Mouse (Mus musculus) adrenal gland (tissue): ENCODE data around the gene Camta1.

Experiments
- intact Hi-C: fragments of 180-260 bp; cut with DNase I; formaldehyde crosslinking; loops from one replicate; pipeline ENCODE4 v1.15.1; 2025

Camta1 gene

GRCm38 (mm10) chr4:151302195-151303126 lies 559.2 kb downstream of the Camta1 start:
- intact Hi-C loops, result loop anchor here (2.0 kb wide), 1 partner anchor 146 kb away; no protein-coding TSS in a partner anchor

GRCm38 (mm10) chr4:151301337-151301736 lies 560.3 kb downstream of the Camta1 start:
- intact Hi-C loops, result no loop called here

DNA sequence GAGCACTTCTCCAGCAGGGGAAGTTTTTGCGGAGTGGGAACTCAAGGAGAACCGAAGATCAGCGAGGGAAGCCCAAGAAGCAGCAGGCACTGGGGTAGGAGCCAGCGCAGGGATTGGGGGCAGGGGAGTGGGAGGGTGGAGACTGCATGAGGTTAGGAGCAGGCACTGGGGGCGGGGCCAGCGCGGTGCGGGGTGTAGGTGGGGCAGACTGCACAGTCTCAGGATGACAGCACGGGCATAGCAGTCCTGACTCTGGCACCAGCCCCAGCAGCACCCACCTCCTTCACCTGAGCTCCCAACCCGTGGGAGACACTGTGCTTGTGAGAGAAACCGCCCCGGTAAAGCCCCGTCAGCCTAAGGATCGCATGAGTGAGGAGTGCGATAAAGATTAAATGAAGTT lies 561.0 kb downstream of the Camta1 start:
- intact Hi-C loops, result no loop called here

GRCm38 (mm10) chr4:151295515-151296203 lies 566.0 kb downstream of the Camta1 start:
- intact Hi-C loops, result no loop called here

GRCm38 (mm10) chr4:151288893-151289585 lies 572.6 kb downstream of the Camta1 start:
- intact Hi-C loops, result no loop called here

DNA sequence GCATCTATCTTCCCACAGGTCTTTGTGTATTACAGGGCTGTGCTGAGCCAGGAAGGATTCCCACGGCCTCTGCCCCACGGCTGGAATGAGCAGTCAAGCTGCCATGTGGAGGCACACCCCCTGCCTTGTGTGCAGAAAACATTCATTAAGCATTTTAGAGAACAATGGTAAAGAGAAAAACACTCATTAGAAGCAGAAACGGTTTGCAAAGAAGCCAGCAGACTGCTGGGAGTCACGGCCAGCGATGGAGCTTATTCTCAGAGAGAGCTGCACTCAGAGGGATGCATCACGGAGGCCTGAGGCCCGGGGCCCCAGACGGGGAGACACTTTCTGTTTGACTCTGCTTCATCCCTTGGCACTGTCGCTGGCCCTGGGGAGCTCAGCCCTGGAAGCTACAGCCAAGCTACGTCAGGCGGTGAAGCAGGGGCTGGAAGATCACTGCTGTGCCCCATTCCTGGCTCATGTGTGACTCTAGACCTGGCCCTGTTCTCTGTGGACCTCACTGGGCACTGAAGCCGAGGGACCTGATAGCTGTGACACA lies 575.7 kb downstream of the Camta1 start:
- intact Hi-C loops, result no loop called here

GRCm38 (mm10) chr4:151285432-151285831 lies 576.2 kb downstream of the Camta1 start:
- intact Hi-C loops, result no loop called here

- intact Hi-C loops, result loop anchor here (5.0 kb wide), 1 partner anchor 126 kb away; no protein-coding TSS in a partner anchor
Observed at GRCm38 (mm10) chr4:151283092-151283741, 578.5 kb downstream of the Camta1 start.

DNA sequence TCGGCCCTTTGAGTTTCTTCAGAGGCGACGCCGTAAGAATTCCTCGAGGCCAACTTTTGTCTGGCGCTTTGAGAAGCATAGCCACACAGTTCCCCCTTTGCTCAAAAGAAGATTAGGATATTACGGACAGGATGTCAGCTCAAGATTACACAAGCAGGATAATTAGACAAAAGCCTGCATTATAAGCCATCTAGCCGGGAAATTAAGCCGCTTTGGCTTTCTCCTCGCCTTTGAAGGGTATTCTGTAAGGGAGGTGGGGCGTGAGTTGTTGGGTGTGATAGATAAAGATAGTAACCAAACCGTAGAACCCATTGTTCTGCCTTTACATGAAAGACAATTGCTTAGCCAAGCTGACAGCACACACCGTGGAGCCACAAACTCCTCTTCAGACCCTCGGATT lies 579.6 kb downstream of the Camta1 start:
- intact Hi-C loops, result loop anchor here (5.0 kb wide), 1 partner anchor 125 kb away; no protein-coding TSS in a partner anchor

- intact Hi-C loops, result no loop called here
Observed at GRCm38 (mm10) chr4:151275292-151275691, 586.4 kb downstream of the Camta1 start.

DNA sequence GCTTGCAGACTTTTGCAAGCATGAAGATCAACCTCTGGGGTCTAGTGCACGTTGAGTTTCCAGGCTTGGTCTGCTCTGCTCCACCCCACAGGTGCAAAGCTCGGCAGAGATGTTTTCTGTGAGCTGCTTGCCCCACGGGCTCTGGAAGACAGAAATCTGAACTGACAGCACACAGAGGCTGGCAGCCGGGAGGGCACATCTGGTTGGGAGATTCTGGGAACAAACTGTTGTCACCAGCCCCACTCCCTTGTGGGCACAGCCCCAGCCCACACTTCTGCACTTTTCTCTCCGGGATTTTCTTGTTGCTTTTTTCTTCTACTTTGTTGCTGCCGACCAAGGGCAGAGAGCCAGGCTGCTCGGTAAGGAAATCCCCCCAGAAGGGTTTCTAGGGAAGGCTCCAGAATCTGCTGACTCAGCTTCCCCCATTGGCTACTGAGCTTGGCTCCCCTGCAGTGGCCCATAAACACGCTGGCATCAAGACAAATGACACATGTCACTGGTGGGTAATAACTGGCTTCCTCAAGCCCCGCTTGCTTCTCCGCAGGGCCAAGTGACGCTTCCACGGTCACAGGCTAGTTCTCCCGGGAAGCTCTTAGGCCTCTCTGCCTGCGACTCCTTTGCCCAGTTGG lies 597.8 kb downstream of the Camta1 start:
- intact Hi-C loops, result no loop called here

GRCm38 (mm10) chr4:151263052-151263451 lies 598.6 kb downstream of the Camta1 start:
- intact Hi-C loops, result no loop called here

DNA sequence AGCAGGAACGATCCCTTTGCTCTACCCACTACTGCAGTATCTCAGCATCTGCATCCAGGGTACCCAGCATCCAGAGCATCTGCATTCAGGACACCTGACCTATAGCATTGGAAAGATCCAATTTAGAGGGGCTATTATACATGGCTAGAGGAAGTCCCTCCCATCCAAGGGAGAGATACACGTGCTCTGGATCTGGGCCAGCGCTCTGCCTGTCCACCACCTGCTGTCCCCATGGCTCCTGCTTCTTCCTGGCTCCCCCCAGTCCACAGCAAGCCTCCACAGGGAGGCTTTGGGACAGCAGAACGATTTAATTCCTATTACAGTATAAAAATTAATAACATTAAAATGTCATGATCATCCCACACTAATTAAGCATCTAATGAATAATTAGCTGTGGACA lies 605.1 kb downstream of the Camta1 start:
- intact Hi-C loops, result no loop called here

DNA sequence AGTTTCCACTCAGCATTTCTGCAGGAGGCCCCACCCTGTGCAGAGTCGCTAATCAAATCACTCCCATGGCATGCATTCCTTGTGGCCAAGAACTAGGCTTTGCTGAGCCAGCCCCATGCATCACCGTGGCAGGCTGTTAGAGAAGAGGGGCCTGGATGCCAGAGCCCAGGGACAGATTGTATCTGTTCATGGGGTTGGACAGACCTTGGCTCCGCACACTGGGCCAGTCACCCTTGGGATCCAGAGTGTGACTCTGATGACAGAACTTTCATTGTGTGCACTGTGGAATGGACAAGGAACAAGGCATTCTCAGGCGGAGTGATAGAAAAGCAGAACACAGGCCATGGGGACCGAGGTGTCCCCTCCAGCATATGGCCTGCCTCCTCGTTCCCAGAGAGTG lies 610.9 kb downstream of the Camta1 start:
- intact Hi-C loops, result no loop called here

GRCm38 (mm10) chr4:151245068-151245797 lies 616.4 kb downstream of the Camta1 start:
- intact Hi-C loops, result no loop called here

DNA sequence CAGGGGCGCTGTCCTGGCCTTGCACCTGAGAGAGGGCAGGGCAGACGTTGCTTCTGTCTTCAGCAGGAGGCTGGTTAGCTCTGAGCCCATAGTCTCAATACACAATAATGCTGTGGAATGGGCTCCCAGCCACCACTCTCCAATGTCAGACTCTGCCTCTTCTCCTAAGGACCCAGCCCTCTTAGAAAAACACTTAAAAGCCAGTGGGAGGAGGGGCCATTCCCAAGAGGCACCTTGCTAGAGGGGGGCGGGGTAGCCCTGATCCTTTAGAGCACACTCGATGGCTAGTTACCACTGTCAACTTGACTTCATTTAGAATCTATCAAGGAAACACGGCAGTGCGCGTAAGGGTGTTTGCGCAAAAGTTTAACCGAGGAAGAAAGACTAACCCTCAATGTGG lies 618.2 kb downstream of the Camta1 start:
- intact Hi-C loops, result no loop called here

DNA sequence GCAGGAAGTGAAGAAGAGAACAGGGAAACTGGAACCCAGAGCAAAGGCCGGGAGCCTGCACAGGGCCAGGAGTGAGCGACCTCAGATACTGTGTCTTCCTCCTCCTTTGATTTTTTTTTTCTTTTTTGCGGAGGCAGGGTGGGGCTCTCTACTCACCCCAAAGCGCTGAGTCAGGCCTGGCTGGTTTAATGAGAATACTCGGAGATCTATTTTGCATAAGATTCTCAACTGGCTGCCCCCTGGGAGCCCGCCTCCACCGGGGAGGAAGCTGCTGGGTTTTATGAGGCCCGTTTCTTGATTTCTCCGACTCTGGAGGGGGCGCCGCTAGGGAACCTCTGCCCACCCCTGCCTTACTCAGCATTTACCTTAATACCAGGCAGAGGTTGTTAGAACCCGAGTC lies 618.9 kb downstream of the Camta1 start:
- intact Hi-C loops, result no loop called here

- intact Hi-C loops, result no loop called here
Observed at GRCm38 (mm10) chr4:151240465-151240864, 621.2 kb downstream of the Camta1 start.

GRCm38 (mm10) chr4:151238970-151239684 lies 622.5 kb downstream of the Camta1 start:
- intact Hi-C loops, result no loop called here
